Comparison of ENCODE assay signal across 19 mouse cellular contexts in genomic region chr3:37205226-37205800, GRCm38 (mm10). TPM values are rescaled to one million over a fixed set of nuclear protein-coding genes. Genes with fewer than 3 reads are reported as not detected.
DNase-seq lines count a peak whose midpoint lies in the region; ATAC-seq lines count a peak whose summit lies in the region.
"Had no signal": no experiment of that assay in that cellular context is flagged by ENCODE, and none has a peak within 500 bp of the region (broad histone marks: within the 10 kb centered on the region; RNA-seq: fewer than 3 reads in every experiment).

No protein-coding gene starts in this region.

- DNase-seq in adrenal gland, postnatal 14 days = peak; percentile 10
- no peak for DNase-seq in adrenal gland, adult 8-10 months
- DNase-seq in CD4-positive, CD25-positive, alpha-beta regulatory T cell, adult 2 months (ENCODE audit: low read depth, low spot score) = peak; percentile 76
- peak; percentile 11 to 48 for DNase-seq in thymus, adult 18-20 months
- no peak for DNase-seq in frontal cortex, adult 2 months (ENCODE audit: extremely low spot score in 1 of 2, low spot score in 1 of 2)
- no peak for DNase-seq in kidney, postnatal 10 days
- no peak for DNase-seq in cerebellum, postnatal 10 days
- DNase-seq: cerebellum, adult 8-10 months; gastrocnemius, postnatal 10 days; kidney, adult 11 months had no signal

- ATAC-seq in inflammation-experienced regulatory T-cells, adult 6 months = peak; percentile 79

RNA-seq across cellular contexts. Expression of gene Il21, which starts 27.1 kb away (rescaled TPM):
- total RNA-seq in adrenal gland, postnatal 14 days (2021) = not detected in 2 replicates
- under 1 TPM in 1 of 4 experiments, not detected in 3; 0.22 TPM for total RNA-seq in adrenal gland, adult 8-10 months (2022)
- polyA plus RNA-seq in inflammation-experienced regulatory T-cells, adult 6 months (2017; shearing (Covaris generic)) = 10 to 100 TPM in 1 of 3 experiments, 1 to 10 TPM in 2; 3.7 to 11.3 (median 6.7) TPM
- polyA plus RNA-seq in frontal cortex, adult 2 months (2012; rRNA removed) = 0.02 TPM in 1 of 2 replicates, not detected in the other
- total RNA-seq: adrenal gland, adult 18-20 months; gastrocnemius, postnatal 10 days; left cerebral cortex, postnatal 36 days; liver, adult 2 months had no signal
- polyA plus RNA-seq: brain, embryonic 14.5 days; forebrain, embryonic 16.5 days; heart, embryonic 12.5 days; hindbrain, embryonic 11.5 days; liver, adult 2 months; lung, embryonic 15.5 days had no signal

Comparison
In these comparisons a context has a peak if more than half of its experiments do, and no peak if none do; other contexts are left out.
1. DNase-seq: peak in adrenal gland, postnatal 14 days (single experiment), CD4-positive, CD25-positive, alpha-beta regulatory T cell, adult 2 months (single experiment) and thymus, adult 18-20 months (2 of 2); none in adrenal gland, adult 8-10 months (single experiment), frontal cortex, adult 2 months (0 of 2), kidney, postnatal 10 days (single experiment) and cerebellum, postnatal 10 days (0 of 2).